Mouse (Mus musculus) liver, embryonic 14.5 days (tissue): Measurements from ENCODE around the gene Rpl27. TPM values are rescaled to one million over a fixed set of nuclear protein-coding genes. Genes with fewer than 3 reads are reported as not detected.

Source experiments
- ATAC-seq: fragments of 200-750 bp; cut with Nextera tagmentation; 2 replicates; pipeline ENCODE4 v1.8.0; 2017; ENCODE audit warnings: moderate number of reproducible peaks, mild to moderate bottlenecking, moderate library complexity; ENCODE audit not compliant: insufficient read depth
- DNase-seq, 3 experiments: peaks; one replicate each; pipeline ENCODE4 v3.0.0-alpha.2; 2012 to 2013; ENCODE audit warnings: low read depth in 3 of 3, low spot score in 3 of 3
- H3K27ac ChIP-seq: fragments of 300-500 bp; sonication (generic); 2 replicates; pipeline ENCODE4 v1.5.1; 2014; ENCODE audit warnings: moderate library complexity, mild to moderate bottlenecking, control low read depth, inconsistent platforms
- H3K27me3 ChIP-seq: fragments of 300-500 bp; sonication (generic); 2 replicates; pipeline ENCODE4 v1.6.1; 2014; ENCODE audit warnings: mild to moderate bottlenecking, low read length, moderate library complexity; ENCODE audit not compliant: control insufficient read depth, insufficient read depth
- H3K36me3 ChIP-seq: fragments of 300-500 bp; sonication (generic); replicated peaks from 2 replicates; pipeline ENCODE4 v1.6.1; 2014; ENCODE audit warnings: low read depth; ENCODE audit not compliant: control insufficient read depth, insufficient read depth
- H3K4me1 ChIP-seq, 2 experiments: fragments of 200-500 bp in 1 of 2; fragments of 300-500 bp in 1 of 2; sonication (generic) in 1 of 2; replicated peaks; 2 replicates each; pipeline ENCODE4 v1.6.1; 2012 to 2014; ENCODE audit warnings: antibody characterized with exemption in 1 of 2, inconsistent platforms in 1 of 2, low read length in 1 of 2; ENCODE audit not compliant: control insufficient read depth in 2 of 2, insufficient read depth in 2 of 2
- H3K4me2 ChIP-seq: fragments of 300-500 bp; sonication (generic); 2 replicates; pipeline ENCODE4 v1.6.1; 2014; ENCODE audit warnings: low read depth, mild to moderate bottlenecking, control low read depth, moderate library complexity
- H3K4me3 ChIP-seq, 2 experiments: fragments of 200-500 bp in 1 of 2; fragments of 300-500 bp in 1 of 2; sonication (generic) in 1 of 2; 2 replicates each; pipeline ENCODE4 v1.5.1; 2012 to 2014; ENCODE audit warnings: low read depth in 2 of 2, low read length in 2 of 2, mild to moderate bottlenecking in 2 of 2, control low read depth in 1 of 2, inconsistent platforms in 1 of 2, moderate library complexity in 1 of 2; ENCODE audit not compliant: insufficient read depth in 1 of 2
- H3K9ac ChIP-seq: fragments of 300-500 bp; sonication (generic); replicated peaks from 2 replicates; pipeline ENCODE4 v1.6.1; 2014; ENCODE audit warnings: mild to moderate bottlenecking, control low read depth, moderate library complexity
- H3K9me3 ChIP-seq: fragments of 300-500 bp; sonication (generic); 2 replicates; pipeline ENCODE4 v1.6.1; 2016; ENCODE audit warnings: low read length, mixed read lengths; ENCODE audit not compliant: control insufficient read depth
- CTCF ChIP-seq: IDR thresholded peaks from 2 replicates; pipeline ENCODE4 v1.5.1; 2016; ENCODE audit warnings: antibody characterized with exemption, low read depth, control low read depth
- EP300 ChIP-seq: IDR thresholded peaks from 2 replicates; pipeline ENCODE4 v1.6.1; 2016; ENCODE audit warnings: antibody characterized with exemption, low read depth
- WGBS: fragments of 180-500 bp; shearing (Covaris S2); extraction: QIAGEN DNeasy Blood & Tissue Kit; methylation state at CpG from one replicate; pipeline ENCODE4 v1.1.7; 2014; ENCODE audit not compliant: insufficient replicate concordance; 5-methylcytosine and 5-hydroxymethylcytosine counted together
- microRNA-seq: library from miRNA; unstranded; fragments of <30 nt; microRNA quantifications from one replicate; pipeline ENCODE4, GENCODE M21; 2016
- polyA plus RNA-seq, 2 experiments: library from polyadenylated mRNA; depleted of rRNA in 1 of 2; stranded (reverse) in 1 of 2; unstranded in 1 of 2; fragments of >200 nt; fragmentation: Nextera tagmentation in 1 of 2; extraction: Ambion mirVana in 1 of 2; gene quantifications; 2 replicates each; pipeline versions ENCODE4 v1.2.1 to v1.2.3; 2012 to 2014

Rpl27 gene
- polyA plus RNA-seq, 2 experiments, result 295 to 987 TPM

DNA sequence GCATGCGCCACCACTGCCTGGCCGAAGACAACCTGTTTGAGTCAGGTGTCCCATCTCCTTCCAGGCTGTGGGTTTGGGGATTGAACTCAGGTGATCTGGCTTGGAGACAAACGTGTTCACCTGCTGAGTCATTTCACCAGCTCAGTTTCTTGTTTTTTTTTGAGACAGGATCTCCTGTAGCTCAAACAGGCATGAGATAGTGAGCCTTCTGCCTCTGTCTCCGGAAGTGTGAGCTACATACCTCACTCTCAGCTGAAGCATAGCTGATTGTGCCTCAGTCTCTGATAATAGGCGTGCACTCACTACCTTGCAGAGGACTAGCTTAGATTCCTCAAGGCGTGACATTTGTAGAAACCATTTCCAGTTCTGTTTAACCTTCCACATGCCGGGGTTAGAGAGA is 42.7 kb downstream of the Rpl27 start:
- H3K9me3 ChIP-seq, result no peaks in the 10 kb centered on the region
- no peak overlapping the region for H3K4me3 ChIP-seq
- 28% methylated on average over 7 of the region's 7 CpGs for WGBS
- H3K4me2 ChIP-seq, result peak overlapping the region; percentile 63
- peak overlapping the region; percentile 72 for H3K27ac ChIP-seq
- no peaks in the 10 kb centered on the region for H3K27me3 ChIP-seq
- DNase-seq, result no peak
- peak overlapping the region; percentile 23; the same call in 1 of the 2 replicates for H3K9ac ChIP-seq
- peaks cover 34 to 43% of the 10 kb centered on the region in 2 experiments for H3K4me1 ChIP-seq
- peak; percentile 57; the same call in 1 of the 2 replicates for ATAC-seq
- H3K36me3 ChIP-seq, result peaks cover 28% of the 10 kb centered on the region
- TF ChIP-seq EP300 (no peak), CTCF (no peak)

- peak overlapping the region; percentile 63 for H3K4me2 ChIP-seq
- DNase-seq, result peak; percentile 69 to 75 (median 72)
- ATAC-seq, result peak; percentile 89
- no peaks in the 10 kb centered on the region for H3K9me3 ChIP-seq
- H3K4me3 ChIP-seq, result peak overlapping the region; percentile 8 to 23; a peak in 3 of 4 replicates
- peaks cover 31% of the 10 kb centered on the region for H3K36me3 ChIP-seq
- no peaks in the 10 kb centered on the region for H3K27me3 ChIP-seq
- peak overlapping the region; percentile 72 for H3K27ac ChIP-seq
- WGBS, result 2% methylated on average over 6 of the region's 6 CpGs
- H3K4me1 ChIP-seq, result peaks cover 34 to 40% of the 10 kb centered on the region in 2 experiments
- peak overlapping the region; percentile 29 for H3K9ac ChIP-seq
- peak; percentile 88 for TF ChIP-seq EP300
- TF ChIP-seq CTCF, result no peak
Measured at GRCm38 (mm10) chr11:101485509-101486028, 43.5 kb downstream of the Rpl27 start.

DNA sequence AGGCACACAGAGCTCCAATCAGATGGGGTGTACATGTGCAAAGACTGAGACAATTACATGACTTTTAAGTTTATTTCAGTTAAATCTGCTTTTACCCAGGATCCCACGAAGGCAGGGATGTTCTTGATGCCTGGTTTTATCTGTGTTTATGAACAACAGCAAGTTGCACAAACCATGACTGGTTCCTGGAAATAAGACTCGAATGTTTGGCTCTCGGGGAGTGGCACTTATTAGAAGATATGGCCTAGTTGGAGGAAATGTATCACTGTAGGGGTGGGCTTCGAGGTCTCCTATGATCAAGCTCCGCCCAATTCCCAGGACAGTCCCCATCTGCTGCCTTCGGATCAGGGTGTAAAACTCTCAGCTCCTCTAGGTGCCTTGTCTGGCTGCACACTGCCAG is 44.0 kb downstream of the Rpl27 start:
- Histone ChIP-seq H3K9me3 (no peaks in the 10 kb centered on the region), H3K4me1 (peaks cover 31 to 36% of the 10 kb centered on the region in 2 experiments), H3K27me3 (no peaks in the 10 kb centered on the region), H3K4me3 (no peak overlapping the region), H3K9ac (no peak overlapping the region; the same call in 1 of the 2 replicates), H3K36me3 (peaks cover 32% of the 10 kb centered on the region), H3K4me2 (peak overlapping the region; percentile 63), H3K27ac (peak overlapping the region; percentile 72)
- DNase-seq, result peak in 1 of 3 experiments; percentile 57
- no peak for ATAC-seq
- TF ChIP-seq CTCF, result no peak
- TF ChIP-seq EP300, result no peak
- WGBS, result 14% methylated on average over 6 of the region's 6 CpGs

Small RNA genes within 50 kb of the gene (microRNA-seq; reads per million reads assigned to microRNA genes)
- not detected for gene Mir6929

Other genes with a start within 250 kb of the Rpl27 start
- gene Ezh1, start 215.8 kb upstream of the Rpl27 start, polyA plus RNA-seq (2012; rRNA removed), result 6.8 and 8.8 TPM in 2 replicates
- 7.9 and 8.1 TPM in 2 replicates for gene Ezh1, start 215.8 kb upstream of the Rpl27 start, polyA plus RNA-seq (2014; fragmentation: Nextera tagmentation; extraction: Ambion mirVana)
- gene Ramp2, start 196.3 kb upstream of the Rpl27 start, polyA plus RNA-seq (2012; rRNA removed), result 15.1 and 17.5 TPM in 2 replicates
- 19.0 and 19.2 TPM in 2 replicates for gene Ramp2, start 196.3 kb upstream of the Rpl27 start, polyA plus RNA-seq (2014; fragmentation: Nextera tagmentation; extraction: Ambion mirVana)
- gene Vps25, start 188.6 kb upstream of the Rpl27 start, polyA plus RNA-seq (2012; rRNA removed), result 35.1 and 36.3 TPM in 2 replicates
- 88.6 and 90.0 TPM in 2 replicates for gene Vps25, start 188.6 kb upstream of the Rpl27 start, polyA plus RNA-seq (2014; fragmentation: Nextera tagmentation; extraction: Ambion mirVana)
- gene Wnk4, start 181.7 kb upstream of the Rpl27 start, polyA plus RNA-seq (2012; rRNA removed), result 5.3 and 5.4 TPM in 2 replicates
- gene Wnk4, start 181.7 kb upstream of the Rpl27 start, polyA plus RNA-seq (2014; fragmentation: Nextera tagmentation; extraction: Ambion mirVana), result 6.4 and 6.9 TPM in 2 replicates
- 0.44 and 0.68 TPM in 2 replicates for gene Cntd1, start 163.3 kb upstream of the Rpl27 start, polyA plus RNA-seq (2012; rRNA removed)
- 0.44 and 0.72 TPM in 2 replicates for gene Cntd1, start 163.3 kb upstream of the Rpl27 start, polyA plus RNA-seq (2014; fragmentation: Nextera tagmentation; extraction: Ambion mirVana)
- 58.7 and 84.8 TPM in 2 replicates for gene Coa3, start 163.2 kb upstream of the Rpl27 start, polyA plus RNA-seq (2012; rRNA removed)
- gene Coa3, start 163.2 kb upstream of the Rpl27 start, polyA plus RNA-seq (2014; fragmentation: Nextera tagmentation; extraction: Ambion mirVana), result 109 and 122 TPM in 2 replicates
- 22.7 and 60.5 TPM in 2 replicates for gene Becn1, start 140.0 kb upstream of the Rpl27 start, polyA plus RNA-seq (2012; rRNA removed)
- gene Becn1, start 140.0 kb upstream of the Rpl27 start, polyA plus RNA-seq (2014; fragmentation: Nextera tagmentation; extraction: Ambion mirVana), result 86.2 and 93.6 TPM in 2 replicates
- 117 and 123 TPM in 2 replicates for gene Psme3, start 126.1 kb upstream of the Rpl27 start, polyA plus RNA-seq (2012; rRNA removed)
- gene Psme3, start 126.1 kb upstream of the Rpl27 start, polyA plus RNA-seq (2014; fragmentation: Nextera tagmentation; extraction: Ambion mirVana), result 135 and 152 TPM in 2 replicates
- gene Aoc2, start 117.2 kb upstream of the Rpl27 start, polyA plus RNA-seq (2012; rRNA removed), result 4.6 and 4.7 TPM in 2 replicates
- gene Aoc2, start 117.2 kb upstream of the Rpl27 start, polyA plus RNA-seq (2014; fragmentation: Nextera tagmentation; extraction: Ambion mirVana), result 0.97 and 1.0 TPM in 2 replicates
- gene Aoc3, start 111.7 kb upstream of the Rpl27 start, polyA plus RNA-seq (2012; rRNA removed), result 0.21 and 0.25 TPM in 2 replicates
- gene Aoc3, start 111.7 kb upstream of the Rpl27 start, polyA plus RNA-seq (2014; fragmentation: Nextera tagmentation; extraction: Ambion mirVana), result 0.03 and 0.05 TPM in 2 replicates
- gene G6pc, start 74.7 kb upstream of the Rpl27 start, polyA plus RNA-seq (2012; rRNA removed), result 0.02 TPM in 2 replicates
- gene G6pc, start 74.7 kb upstream of the Rpl27 start, polyA plus RNA-seq (2014; fragmentation: Nextera tagmentation; extraction: Ambion mirVana), result 0.04 TPM in 1 of 2 replicates, not detected in the other
- gene Aarsd1, start 24.7 kb upstream of the Rpl27 start, polyA plus RNA-seq (2012; rRNA removed), result 24.7 TPM in 2 replicates
- 39.7 and 42.0 TPM in 2 replicates for gene Aarsd1, start 24.7 kb upstream of the Rpl27 start, polyA plus RNA-seq (2014; fragmentation: Nextera tagmentation; extraction: Ambion mirVana)
- 0.17 and 0.84 TPM in 2 replicates for gene Gm27029, start 17.5 kb upstream of the Rpl27 start, polyA plus RNA-seq (2012; rRNA removed)
- 2.6 and 3.5 TPM in 2 replicates for gene Gm27029, start 17.5 kb upstream of the Rpl27 start, polyA plus RNA-seq (2014; fragmentation: Nextera tagmentation; extraction: Ambion mirVana)
- 3.4 and 3.9 TPM in 2 replicates for gene Rundc1, start 17.2 kb upstream of the Rpl27 start, polyA plus RNA-seq (2012; rRNA removed)
- 2.9 and 3.0 TPM in 2 replicates for gene Rundc1, start 17.2 kb upstream of the Rpl27 start, polyA plus RNA-seq (2014; fragmentation: Nextera tagmentation; extraction: Ambion mirVana)
- 0.29 and 0.74 TPM in 2 replicates for gene Ptges3l, start 17.0 kb upstream of the Rpl27 start, polyA plus RNA-seq (2012; rRNA removed)
- 0.53 and 0.86 TPM in 2 replicates for gene Ptges3l, start 17.0 kb upstream of the Rpl27 start, polyA plus RNA-seq (2014; fragmentation: Nextera tagmentation; extraction: Ambion mirVana)
- gene Ifi35, start 6.1 kb downstream of the Rpl27 start, polyA plus RNA-seq (2012; rRNA removed), result 14.0 and 17.2 TPM in 2 replicates
- gene Ifi35, start 6.1 kb downstream of the Rpl27 start, polyA plus RNA-seq (2014; fragmentation: Nextera tagmentation; extraction: Ambion mirVana), result 21.3 and 22.1 TPM in 2 replicates
- 2.9 and 3.1 TPM in 2 replicates for gene Rnd2, start 22.7 kb downstream of the Rpl27 start, polyA plus RNA-seq (2012; rRNA removed)
- gene Rnd2, start 22.7 kb downstream of the Rpl27 start, polyA plus RNA-seq (2014; fragmentation: Nextera tagmentation; extraction: Ambion mirVana), result 1.2 and 1.4 TPM in 2 replicates
- 9.1 TPM in 2 replicates for gene Vat1, start 23.9 kb downstream of the Rpl27 start, polyA plus RNA-seq (2012; rRNA removed)
- 6.8 and 6.9 TPM in 2 replicates for gene Vat1, start 23.9 kb downstream of the Rpl27 start, polyA plus RNA-seq (2014; fragmentation: Nextera tagmentation; extraction: Ambion mirVana)
- gene Brca1, start 109.7 kb downstream of the Rpl27 start, polyA plus RNA-seq (2012; rRNA removed), result 5.7 and 8.6 TPM in 2 replicates
- gene Brca1, start 109.7 kb downstream of the Rpl27 start, polyA plus RNA-seq (2014; fragmentation: Nextera tagmentation; extraction: Ambion mirVana), result 14.0 and 15.2 TPM in 2 replicates
- 20.0 and 24.9 TPM in 2 replicates for gene Nbr1, start 109.9 kb downstream of the Rpl27 start, polyA plus RNA-seq (2012; rRNA removed)
- 28.9 and 33.8 TPM in 2 replicates for gene Nbr1, start 109.9 kb downstream of the Rpl27 start, polyA plus RNA-seq (2014; fragmentation: Nextera tagmentation; extraction: Ambion mirVana)
- gene Tmem106a, start 139.9 kb downstream of the Rpl27 start, polyA plus RNA-seq (2012; rRNA removed), result 5.7 and 7.3 TPM in 2 replicates
- gene Tmem106a, start 139.9 kb downstream of the Rpl27 start, polyA plus RNA-seq (2014; fragmentation: Nextera tagmentation; extraction: Ambion mirVana), result 5.4 and 7.5 TPM in 2 replicates
- gene Gm11634, start 157.0 kb downstream of the Rpl27 start, polyA plus RNA-seq (2012; rRNA removed), result not detected in 2 replicates
- gene Gm11634, start 157.0 kb downstream of the Rpl27 start, polyA plus RNA-seq (2014; fragmentation: Nextera tagmentation; extraction: Ambion mirVana), result not detected in 2 replicates
- gene Rdm1, start 184.9 kb downstream of the Rpl27 start, polyA plus RNA-seq (2012; rRNA removed), result 3.8 and 5.7 TPM in 2 replicates
- 9.4 and 10.4 TPM in 2 replicates for gene Rdm1, start 184.9 kb downstream of the Rpl27 start, polyA plus RNA-seq (2014; fragmentation: Nextera tagmentation; extraction: Ambion mirVana)
- 0.48 and 0.84 TPM in 2 replicates for gene Arl4d, start 223.2 kb downstream of the Rpl27 start, polyA plus RNA-seq (2012; rRNA removed)
- gene Arl4d, start 223.2 kb downstream of the Rpl27 start, polyA plus RNA-seq (2014; fragmentation: Nextera tagmentation; extraction: Ambion mirVana), result 0.46 and 0.72 TPM in 2 replicates